Mouse (Mus musculus) megakaryocyte, embryonic 14.5 days (primary cell): ENCODE results near the gene Bend3.

ENCODE experiments used
- FLI1 ChIP-seq: IDR thresholded peaks from 2 replicates; pipeline ENCODE4 v1.6.1; 2012; ENCODE audit warnings: low read length, inconsistent platforms, mixed read lengths
- GATA1 ChIP-seq: IDR thresholded peaks from 3 replicates; pipeline ENCODE4 v1.6.1; 2012; ENCODE audit warnings: mixed read lengths, low read length, inconsistent platforms, borderline replicate concordance

GRCm38 (mm10) chr10:43540442-43541152, 62.0 kb downstream of the Bend3 start, which contains the start of gene 1700021F05Rik:
- TF ChIP-seq GATA1: no peak
- TF ChIP-seq FLI1: no peak
